Mouse (Mus musculus): ENCODE results near the gene Fut8. TPM values are rescaled to one million over a fixed set of nuclear protein-coding genes. Genes with fewer than 3 reads are reported as not detected.

The Fut8 gene
- polyA plus RNA-seq, 1 experiment from 2014 or later, result 16.2 TPM

GRCm38 (mm10) chr12:77216511-77217192 lies 21.3 kb upstream of the Fut8 start:
- no peaks in the 10 kb centered on the region for H3K9me3 ChIP-seq (ENCODE audit: control insufficient read depth, low read length)
- no peak overlapping the region for H3K4me2 ChIP-seq (ENCODE audit: low read depth, low read length)
- H3K36me3 ChIP-seq (ENCODE audit: control insufficient read depth, insufficient read depth, low read length), result no peaks in the 10 kb centered on the region
- no peaks in the 10 kb centered on the region for H3K4me1 ChIP-seq (ENCODE audit: control insufficient read depth, insufficient read depth, low read length)
- ATAC-seq, result no peak
- 0 out of 2 replicates have a peak, but pooled peaks cover 6% of the 10 kb centered on the region for H3K27me3 ChIP-seq (replicated peaks; ENCODE audit: control insufficient read depth, insufficient read depth, low read length)
- H3K27ac ChIP-seq (ENCODE audit: low read length), result no peak overlapping the region
- H3K4me3 ChIP-seq (ENCODE audit: low read length), result no peak overlapping the region
- H3K9ac ChIP-seq (ENCODE audit: low read depth, low read length), result no peak overlapping the region
- WGBS, result 64% methylated on average over 11 of the region's 11 CpGs

GRCm38 (mm10) chr12:77220616-77221015 lies 17.3 kb upstream of the Fut8 start:
- H3K9me3 ChIP-seq (ENCODE audit: control insufficient read depth, low read length), result no peaks in the 10 kb centered on the region
- 61% methylated on average over 5 of the region's 5 CpGs for WGBS
- no peak overlapping the region for H3K9ac ChIP-seq (ENCODE audit: low read depth, low read length)
- no peak overlapping the region for H3K27ac ChIP-seq (ENCODE audit: low read length)
- no peaks in the 10 kb centered on the region for H3K36me3 ChIP-seq (ENCODE audit: control insufficient read depth, insufficient read depth, low read length)
- ATAC-seq, result no peak
- no peak overlapping the region for H3K4me2 ChIP-seq (ENCODE audit: low read depth, low read length)
- no peaks in the 10 kb centered on the region for H3K4me1 ChIP-seq (ENCODE audit: control insufficient read depth, insufficient read depth, low read length)
- H3K27me3 ChIP-seq (replicated peaks; ENCODE audit: control insufficient read depth, insufficient read depth, low read length), result 0 out of 2 replicates have a peak, but pooled peaks cover 3% of the 10 kb centered on the region
- no peak overlapping the region for H3K4me3 ChIP-seq (ENCODE audit: low read length)

DNA sequence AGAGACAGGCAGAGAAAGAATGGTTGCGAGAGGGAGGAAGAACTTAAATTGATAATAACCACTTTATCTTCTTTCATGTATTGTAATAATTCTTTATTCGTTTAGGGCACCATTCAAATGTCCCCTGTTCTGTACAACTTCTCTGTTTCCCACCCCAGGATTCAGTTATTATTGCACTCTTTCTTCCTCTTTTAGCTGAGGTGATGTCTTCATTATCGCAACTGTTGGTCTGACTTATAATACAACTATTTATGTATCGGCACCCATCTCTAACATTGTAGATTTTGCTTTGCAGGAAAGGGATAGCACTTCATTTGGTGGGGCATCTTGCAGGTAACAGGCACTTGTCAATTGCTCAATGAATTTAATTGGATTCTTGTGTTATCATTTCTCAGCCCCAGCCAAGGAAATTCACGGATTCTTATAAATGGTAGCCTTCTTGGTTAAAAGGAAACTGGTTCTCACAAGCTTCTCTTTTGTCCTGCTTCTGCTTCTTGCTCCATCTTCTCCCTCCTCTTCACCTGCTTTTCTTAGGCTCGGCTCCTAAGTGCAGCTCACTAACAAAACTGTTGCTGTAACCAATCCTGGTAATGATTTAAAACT lies 15.6 kb upstream of the Fut8 start:
- ATAC-seq, result no peak
- no peak overlapping the region for H3K27ac ChIP-seq (ENCODE audit: low read length)
- no peaks in the 10 kb centered on the region for H3K4me1 ChIP-seq (ENCODE audit: control insufficient read depth, insufficient read depth, low read length)
- no peak overlapping the region for H3K4me2 ChIP-seq (ENCODE audit: low read depth, low read length)
- WGBS, result 87% methylated on average over 6 of the region's 6 CpGs
- H3K27me3 ChIP-seq (replicated peaks; ENCODE audit: control insufficient read depth, insufficient read depth, low read length), result 0 out of 2 replicates have a peak, but pooled peaks cover 3% of the 10 kb centered on the region
- no peak overlapping the region for H3K4me3 ChIP-seq (ENCODE audit: low read length)
- H3K9me3 ChIP-seq (ENCODE audit: control insufficient read depth, low read length), result no peaks in the 10 kb centered on the region
- H3K36me3 ChIP-seq (ENCODE audit: control insufficient read depth, insufficient read depth, low read length), result no peaks in the 10 kb centered on the region
- no peak overlapping the region for H3K9ac ChIP-seq (ENCODE audit: low read depth, low read length)

DNA sequence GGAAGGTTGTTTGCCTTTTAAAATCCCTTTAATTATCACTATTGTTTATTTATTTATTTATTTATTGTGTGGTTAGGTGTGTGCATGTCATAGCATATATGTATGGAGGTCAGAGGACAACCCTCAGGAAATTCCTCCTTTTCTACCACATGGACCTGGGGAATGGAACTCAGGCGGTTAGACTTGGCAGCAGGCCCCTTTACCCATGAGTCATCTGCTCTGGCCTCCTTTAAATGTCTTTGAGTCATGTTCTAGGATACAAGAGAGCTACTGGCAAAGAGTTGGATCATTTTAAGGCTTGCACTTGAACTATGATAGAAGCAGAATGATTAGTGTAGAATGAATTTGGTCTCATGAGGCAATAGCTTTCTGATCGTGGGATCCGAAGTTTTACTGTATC lies 14.3 kb upstream of the Fut8 start:
- WGBS, result 81% methylated on average over 3 of the region's 3 CpGs
- ATAC-seq, result no peak

GRCm38 (mm10) chr12:77224121-77224520 lies 13.8 kb upstream of the Fut8 start:
- no peaks in the 10 kb centered on the region for H3K4me1 ChIP-seq (ENCODE audit: control insufficient read depth, insufficient read depth, low read length)
- H3K4me3 ChIP-seq (ENCODE audit: low read length), result no peak overlapping the region

More for the DNA sequence above, 14.3 kb upstream of the Fut8 start:
- H3K9ac ChIP-seq (ENCODE audit: low read depth, low read length), result no peak overlapping the region
- H3K9me3 ChIP-seq (ENCODE audit: control insufficient read depth, low read length), result no peaks in the 10 kb centered on the region
- H3K4me1 ChIP-seq (ENCODE audit: control insufficient read depth, insufficient read depth, low read length), result no peaks in the 10 kb centered on the region
- H3K27ac ChIP-seq (ENCODE audit: low read length), result no peak overlapping the region
- no peak overlapping the region for H3K4me3 ChIP-seq (ENCODE audit: low read length)
- 0 out of 2 replicates have a peak, but pooled peaks cover 3% of the 10 kb centered on the region for H3K27me3 ChIP-seq (replicated peaks; ENCODE audit: control insufficient read depth, insufficient read depth, low read length)
- H3K36me3 ChIP-seq (ENCODE audit: control insufficient read depth, insufficient read depth, low read length), result no peaks in the 10 kb centered on the region
- no peak overlapping the region for H3K4me2 ChIP-seq (ENCODE audit: low read depth, low read length)

DNA sequence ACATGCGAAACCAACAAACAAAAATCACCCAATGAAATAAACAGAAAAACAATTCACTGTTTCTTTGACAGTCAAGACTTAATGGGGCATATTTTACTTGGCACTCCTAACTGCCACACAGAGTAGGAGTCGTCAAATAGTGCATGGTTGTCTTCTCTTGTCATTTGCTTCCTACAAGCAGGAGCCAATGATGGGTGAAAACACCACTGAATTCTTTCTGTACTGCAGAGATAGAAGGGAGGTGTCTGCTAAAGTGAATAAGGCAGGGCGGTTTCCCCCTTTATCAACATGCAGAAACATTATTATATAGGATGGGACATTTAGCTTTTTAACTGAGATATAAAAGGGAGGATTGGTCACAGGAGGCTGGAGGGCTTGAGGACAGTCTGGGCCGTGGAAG lies 13.0 kb upstream of the Fut8 start:
- no peaks in the 10 kb centered on the region for H3K4me1 ChIP-seq (ENCODE audit: control insufficient read depth, insufficient read depth, low read length)
- no peak overlapping the region for H3K4me3 ChIP-seq (ENCODE audit: low read length)
- H3K27ac ChIP-seq (ENCODE audit: low read length), result no peak overlapping the region
- no peaks in the 10 kb centered on the region for H3K36me3 ChIP-seq (ENCODE audit: control insufficient read depth, insufficient read depth, low read length)
- 71% methylated on average over 4 of the region's 4 CpGs for WGBS
- ATAC-seq, result no peak
- H3K4me2 ChIP-seq (ENCODE audit: low read depth, low read length), result no peak overlapping the region
- no peaks in the 10 kb centered on the region for H3K9me3 ChIP-seq (ENCODE audit: control insufficient read depth, low read length)
- no peaks in the 10 kb centered on the region for H3K27me3 ChIP-seq (replicated peaks; ENCODE audit: control insufficient read depth, insufficient read depth, low read length)
- no peak overlapping the region for H3K9ac ChIP-seq (ENCODE audit: low read depth, low read length)

More at GRCm38 (mm10) chr12:77224121-77224520, 13.8 kb upstream of the Fut8 start:
- Histone ChIP-seq H3K27me3 (replicated peaks; ENCODE audit: control insufficient read depth, insufficient read depth, low read length) (no peaks in the 10 kb centered on the region), H3K36me3 (ENCODE audit: control insufficient read depth, insufficient read depth, low read length) (no peaks in the 10 kb centered on the region), H3K4me2 (ENCODE audit: low read depth, low read length) (no peak overlapping the region), H3K9me3 (ENCODE audit: control insufficient read depth, low read length) (no peaks in the 10 kb centered on the region), H3K9ac (ENCODE audit: low read depth, low read length) (no peak overlapping the region), H3K27ac (ENCODE audit: low read length) (no peak overlapping the region)
- no peak for ATAC-seq
- 85% methylated on average over 4 of the region's 4 CpGs for WGBS

DNA sequence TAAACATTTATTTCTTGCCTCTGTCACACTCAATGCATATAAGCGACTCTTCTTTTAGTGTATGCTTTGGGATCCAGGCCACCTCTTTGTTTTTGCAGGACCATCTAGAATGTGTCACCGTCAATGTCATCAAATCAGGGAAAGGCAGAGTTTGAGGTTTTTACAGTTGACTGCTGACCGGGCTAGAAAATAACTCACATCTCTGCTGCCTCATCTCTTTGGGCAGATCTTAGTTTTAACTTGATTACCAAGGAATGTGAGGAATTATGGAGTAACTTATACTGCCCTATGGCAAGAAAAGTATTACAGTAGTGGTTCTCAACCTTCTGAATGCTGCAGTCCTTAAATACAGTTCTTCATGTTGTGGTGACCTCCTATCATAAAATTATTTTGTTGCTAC lies 12.2 kb upstream of the Fut8 start:
- WGBS, result 75% methylated on average over 3 of the region's 3 CpGs

GRCm38 (mm10) chr12:77235958-77236357 lies 2.0 kb upstream of the Fut8 start:
- Histone ChIP-seq H3K36me3 (ENCODE audit: control insufficient read depth, insufficient read depth, low read length) (no peaks in the 10 kb centered on the region), H3K9ac (ENCODE audit: low read depth, low read length) (no peak overlapping the region), H3K27ac (ENCODE audit: low read length) (no peak overlapping the region), H3K27me3 (replicated peaks; ENCODE audit: control insufficient read depth, insufficient read depth, low read length) (no peaks in the 10 kb centered on the region; the same call in 1 of the 2 replicates), H3K4me3 (ENCODE audit: low read length) (no peak overlapping the region), H3K4me2 (ENCODE audit: low read depth, low read length) (no peak overlapping the region), H3K9me3 (ENCODE audit: control insufficient read depth, low read length) (no peaks in the 10 kb centered on the region), H3K4me1 (ENCODE audit: control insufficient read depth, insufficient read depth, low read length) (peaks cover 5% of the 10 kb centered on the region; the same call in 1 of the 2 replicates)
- no peak for ATAC-seq
- 66% methylated on average over 4 of the region's 4 CpGs for WGBS

More for the DNA sequence above, 12.2 kb upstream of the Fut8 start:
- H3K4me1 ChIP-seq (ENCODE audit: control insufficient read depth, insufficient read depth, low read length), result no peaks in the 10 kb centered on the region
- no peak overlapping the region for H3K4me2 ChIP-seq (ENCODE audit: low read depth, low read length)
- no peaks in the 10 kb centered on the region for H3K27me3 ChIP-seq (replicated peaks; ENCODE audit: control insufficient read depth, insufficient read depth, low read length)
- no peak overlapping the region for H3K4me3 ChIP-seq (ENCODE audit: low read length)
- no peak for ATAC-seq
- H3K9me3 ChIP-seq (ENCODE audit: control insufficient read depth, low read length), result no peaks in the 10 kb centered on the region
- no peak overlapping the region for H3K27ac ChIP-seq (ENCODE audit: low read length)
- H3K9ac ChIP-seq (ENCODE audit: low read depth, low read length), result no peak overlapping the region
- H3K36me3 ChIP-seq (ENCODE audit: control insufficient read depth, insufficient read depth, low read length), result no peaks in the 10 kb centered on the region

DNA sequence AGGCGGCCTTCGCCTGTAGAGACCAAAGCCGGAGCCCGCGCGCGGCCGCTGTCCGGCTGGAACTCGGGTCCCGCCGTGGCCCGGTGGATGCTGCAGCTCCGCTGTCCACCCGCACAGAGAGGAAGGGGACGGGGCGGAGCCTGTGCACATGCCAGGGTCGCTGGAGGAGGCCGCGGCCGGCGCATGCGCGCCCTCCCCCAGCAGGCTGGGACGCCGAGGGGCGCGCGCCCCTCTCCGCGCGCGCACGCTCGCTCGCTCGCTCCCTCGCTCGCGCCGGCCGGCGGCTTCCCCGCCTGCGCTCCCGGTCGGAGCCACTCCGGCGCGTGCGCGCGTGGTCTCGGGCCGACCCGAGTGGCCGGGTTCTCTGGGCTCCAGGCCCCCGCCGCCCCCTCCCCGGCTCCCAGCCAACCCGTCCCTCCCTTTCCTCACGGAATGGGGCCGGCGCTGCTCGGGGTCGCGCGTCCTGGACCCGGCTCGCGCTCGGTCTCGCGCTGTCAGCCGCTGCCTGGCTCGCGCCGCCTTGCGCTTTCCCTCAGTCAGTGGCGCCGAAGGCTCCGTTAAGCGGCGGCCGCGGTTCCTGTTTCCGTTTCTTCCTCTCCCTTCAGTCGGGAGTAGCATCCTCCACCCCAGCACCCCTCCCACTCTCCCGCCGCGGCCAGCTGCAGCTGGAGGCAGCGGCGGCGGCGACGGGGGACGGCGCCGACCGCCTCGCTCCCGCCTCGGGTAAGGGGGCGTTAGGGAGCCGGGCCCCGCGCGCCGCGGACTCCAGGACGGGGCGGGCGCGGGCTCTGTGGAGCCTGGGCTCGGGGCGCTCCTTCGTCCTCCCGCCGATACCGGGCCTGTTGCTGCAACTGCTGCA lies 835 bp downstream of the Fut8 start:
- peaks cover 5% of the 10 kb centered on the region; the same call in 1 of the 2 replicates for H3K4me1 ChIP-seq (ENCODE audit: control insufficient read depth, insufficient read depth, low read length)
- under 1% methylated on average over 97 of the region's 120 CpGs for WGBS
- peak overlapping the region; percentile 90 for H3K9ac ChIP-seq (ENCODE audit: low read depth, low read length)
- H3K4me3 ChIP-seq (ENCODE audit: low read length), result peak overlapping the region; percentile 83
- H3K27me3 ChIP-seq (replicated peaks; ENCODE audit: control insufficient read depth, insufficient read depth, low read length), result no peaks in the 10 kb centered on the region; the same call in 1 of the 2 replicates
- no peaks in the 10 kb centered on the region for H3K36me3 ChIP-seq (ENCODE audit: control insufficient read depth, insufficient read depth, low read length)
- H3K4me2 ChIP-seq (ENCODE audit: low read depth, low read length), result peak overlapping the region; percentile 94
- no peaks in the 10 kb centered on the region for H3K9me3 ChIP-seq (ENCODE audit: control insufficient read depth, low read length)
- H3K27ac ChIP-seq (ENCODE audit: low read length), result peak overlapping the region; percentile 94
- ATAC-seq, result peak; percentile 95
